Mouse (Mus musculus) kidney, embryonic 16.5 days (tissue): ENCODE data around the gene Lpgat1. TPM values are rescaled to one million over a fixed set of nuclear protein-coding genes. Genes with fewer than 3 reads are reported as not detected.

Source experiments
- ATAC-seq: fragments of 200-750 bp; cut with Nextera tagmentation; 2 replicates; pipeline ENCODE4 v1.8.0; 2017; ENCODE audit warnings: moderate TSS enrichment; ENCODE audit not compliant: low FRiP score, low TSS enrichment
- H3K27ac ChIP-seq: fragments of 300-500 bp; sonication (generic); 2 replicates; pipeline ENCODE4 v1.5.1; 2014; ENCODE audit warnings: low read length
- H3K27me3 ChIP-seq: fragments of 300-500 bp; sonication (generic); 2 replicates; pipeline ENCODE4 v1.6.1; 2014; ENCODE audit warnings: low read length, control low read depth, mixed read lengths; ENCODE audit not compliant: insufficient read depth
- H3K36me3 ChIP-seq: fragments of 300-500 bp; sonication (generic); 2 replicates; pipeline ENCODE4 v1.6.1; 2014; ENCODE audit warnings: low read length, control low read depth, mixed read lengths; ENCODE audit not compliant: insufficient read depth
- H3K4me1 ChIP-seq: fragments of 300-500 bp; sonication (generic); 2 replicates; pipeline ENCODE4 v1.6.1; 2014; ENCODE audit warnings: low read length, control low read depth, mixed read lengths; ENCODE audit not compliant: insufficient read depth
- H3K4me2 ChIP-seq: fragments of 300-500 bp; sonication (generic); replicated peaks from 2 replicates; pipeline ENCODE4 v1.6.1; 2014; ENCODE audit warnings: low read depth, low read length
- H3K4me3 ChIP-seq: fragments of 300-500 bp; sonication (generic); 2 replicates; pipeline ENCODE4 v1.5.1; 2014; ENCODE audit warnings: mild to moderate bottlenecking, low read length
- H3K9ac ChIP-seq: fragments of 300-500 bp; sonication (generic); replicated peaks from 2 replicates; pipeline ENCODE4 v1.6.1; 2014; ENCODE audit warnings: low read length
- H3K9me3 ChIP-seq: fragments of 300-500 bp; sonication (generic); 2 replicates; pipeline ENCODE4 v1.6.1; 2016; ENCODE audit warnings: low read length, control low read depth
- WGBS: fragments of 180-500 bp; shearing (Covaris S2); extraction: QIAGEN DNeasy Blood & Tissue Kit; methylation state at CpG from one replicate; pipeline ENCODE4 v1.1.7; 2014; 5-methylcytosine and 5-hydroxymethylcytosine counted together
- polyA plus RNA-seq: library from polyadenylated mRNA; unstranded; fragments of >200 nt; fragmentation: Nextera tagmentation; extraction: Ambion mirVana; gene quantifications from 2 replicates; pipeline ENCODE4 v1.2.1, GENCODE M21; 2015

The Lpgat1 gene
- polyA plus RNA-seq, 1 experiment from 2014 or later = 13.6 TPM

- Histone ChIP-seq H3K9ac (no peak overlapping the region), H3K27me3 (no peaks in the 10 kb centered on the region), H3K4me3 (no peak overlapping the region), H3K4me2 (no peak overlapping the region), H3K36me3 (peaks cover 28% of the 10 kb centered on the region; the same call in 1 of the 2 replicates), H3K27ac (no peak overlapping the region), H3K4me1 (no peaks in the 10 kb centered on the region), H3K9me3 (no peaks in the 10 kb centered on the region)
- no peak for ATAC-seq
- WGBS = 90% methylated on average over 3 of the region's 3 CpGs
These were observed 39.0 kb downstream of the Lpgat1 start for GRCm38 (mm10) chr1:191756520-191757199.

GRCm38 (mm10) chr1:191774106-191774505 is 56.5 kb downstream of the Lpgat1 start:
- ATAC-seq = no peak
- H3K9me3 ChIP-seq = no peaks in the 10 kb centered on the region
- H3K4me3 ChIP-seq = no peak overlapping the region
- no peak overlapping the region for H3K9ac ChIP-seq
- H3K27me3 ChIP-seq = no peaks in the 10 kb centered on the region
- 60% methylated on average over 5 of the region's 5 CpGs for WGBS
- no peak overlapping the region for H3K4me2 ChIP-seq
- H3K36me3 ChIP-seq = peaks cover 46% of the 10 kb centered on the region
- no peak overlapping the region for H3K27ac ChIP-seq
- H3K4me1 ChIP-seq = no peaks in the 10 kb centered on the region

- no peak overlapping the region for H3K4me2 ChIP-seq
- H3K9me3 ChIP-seq = no peaks in the 10 kb centered on the region
- H3K36me3 ChIP-seq = peaks cover 51% of the 10 kb centered on the region
- no peak overlapping the region for H3K9ac ChIP-seq
- no peak overlapping the region for H3K4me3 ChIP-seq
- no peak overlapping the region for H3K27ac ChIP-seq
- H3K4me1 ChIP-seq = no peaks in the 10 kb centered on the region
- no peak for ATAC-seq
- WGBS = 89% methylated on average over 8 of the region's 8 CpGs
- no peaks in the 10 kb centered on the region for H3K27me3 ChIP-seq
These were observed 57.5 kb downstream of the Lpgat1 start for GRCm38 (mm10) chr1:191775116-191775515.

DNA sequence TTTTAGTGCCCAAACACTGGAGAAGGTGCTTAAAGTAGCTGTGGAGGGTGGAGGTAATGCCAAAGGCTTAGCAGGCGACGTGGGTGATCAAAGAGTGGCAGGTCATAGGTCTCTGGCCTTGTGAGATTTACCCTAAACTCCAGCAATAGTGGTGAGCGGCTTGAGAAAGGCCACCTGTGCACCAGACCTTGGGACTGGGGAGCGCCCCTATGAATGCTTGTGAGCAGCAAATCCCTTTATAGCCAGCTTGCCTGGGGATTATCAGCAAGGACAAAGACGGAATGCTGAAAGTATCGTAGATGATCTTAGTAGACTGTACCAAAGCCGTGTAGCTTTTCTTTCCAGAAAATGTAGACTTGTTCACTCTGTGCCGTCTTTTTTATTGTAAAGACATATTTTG is 59.9 kb downstream of the Lpgat1 start:
- Histone ChIP-seq H3K4me3 (no peak overlapping the region), H3K27me3 (no peaks in the 10 kb centered on the region), H3K36me3 (peaks cover 51% of the 10 kb centered on the region), H3K4me1 (no peaks in the 10 kb centered on the region), H3K9ac (no peak overlapping the region), H3K4me2 (no peak overlapping the region), H3K9me3 (no peaks in the 10 kb centered on the region), H3K27ac (no peak overlapping the region)
- 60% methylated on average over 8 of the region's 8 CpGs for WGBS
- no peak for ATAC-seq

GRCm38 (mm10) chr1:191780470-191780869 is 62.8 kb downstream of the Lpgat1 start:
- WGBS = 100% methylated on average over 1 of the region's 1 CpGs
- Histone ChIP-seq H3K4me3 (no peak overlapping the region), H3K9ac (no peak overlapping the region), H3K9me3 (no peaks in the 10 kb centered on the region), H3K27ac (no peak overlapping the region), H3K4me1 (0 out of 2 replicates have a peak, but pooled peaks cover 4% of the 10 kb centered on the region), H3K27me3 (no peaks in the 10 kb centered on the region), H3K36me3 (peaks cover 34% of the 10 kb centered on the region), H3K4me2 (no peak overlapping the region)
- ATAC-seq = no peak

DNA sequence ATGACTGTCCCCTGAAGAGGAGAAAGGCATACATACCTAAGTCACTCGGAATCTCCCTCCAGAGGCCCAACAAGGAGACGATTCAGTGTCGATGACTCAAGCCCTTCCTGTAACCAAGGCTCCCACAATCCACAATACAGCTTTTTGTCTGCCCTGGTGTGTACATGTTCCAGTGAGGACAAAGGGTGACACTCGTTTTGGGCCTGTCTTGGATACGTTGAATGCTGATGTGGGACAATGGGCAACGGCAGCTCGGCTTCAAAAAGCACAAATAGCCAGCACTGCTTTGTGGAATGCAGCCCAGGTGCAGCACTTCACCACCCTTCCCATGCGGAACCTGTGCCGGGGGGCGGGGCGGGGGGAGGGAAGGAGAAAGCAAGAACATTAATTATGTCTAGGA is 67.5 kb downstream of the Lpgat1 start:
- no peak overlapping the region for H3K27ac ChIP-seq
- H3K27me3 ChIP-seq = no peaks in the 10 kb centered on the region
- no peak for ATAC-seq
- peaks cover 9% of the 10 kb centered on the region for H3K9me3 ChIP-seq
- 0 out of 2 replicates have a peak, but pooled peaks cover 4% of the 10 kb centered on the region for H3K4me1 ChIP-seq
- H3K36me3 ChIP-seq = no peaks in the 10 kb centered on the region
- no peak overlapping the region for H3K4me3 ChIP-seq
- no peak overlapping the region for H3K4me2 ChIP-seq
- WGBS = 69% methylated on average over 11 of the region's 11 CpGs
- H3K9ac ChIP-seq = no peak overlapping the region

- no peak overlapping the region for H3K4me2 ChIP-seq
- H3K9ac ChIP-seq = no peak overlapping the region
- ATAC-seq = no peak
- 53% methylated on average over 6 of the region's 6 CpGs for WGBS
- no peaks in the 10 kb centered on the region for H3K27me3 ChIP-seq
- H3K4me3 ChIP-seq = no peak overlapping the region
- H3K4me1 ChIP-seq = 0 out of 2 replicates have a peak, but pooled peaks cover 4% of the 10 kb centered on the region
- no peaks in the 10 kb centered on the region for H3K36me3 ChIP-seq
- H3K27ac ChIP-seq = no peak overlapping the region
- H3K9me3 ChIP-seq = peaks cover 9% of the 10 kb centered on the region
These were observed 68.6 kb downstream of the Lpgat1 start for GRCm38 (mm10) chr1:191786255-191786654.

- no peak for ATAC-seq
- WGBS = 33% methylated on average over 3 of the region's 4 CpGs
These were observed 69.7 kb downstream of the Lpgat1 start for GRCm38 (mm10) chr1:191787379-191787778.

GRCm38 (mm10) chr1:191792991-191793390 is 75.4 kb downstream of the Lpgat1 start:
- no peak overlapping the region for H3K27ac ChIP-seq
- H3K9me3 ChIP-seq = peaks cover 9% of the 10 kb centered on the region
- H3K4me2 ChIP-seq = no peak overlapping the region
- no peaks in the 10 kb centered on the region for H3K36me3 ChIP-seq
- no peak overlapping the region for H3K9ac ChIP-seq
- WGBS = 52% methylated on average over 8 of the region's 8 CpGs
- ATAC-seq = no peak
- H3K4me3 ChIP-seq = no peak overlapping the region
- H3K4me1 ChIP-seq = 0 out of 2 replicates have a peak, but pooled peaks cover 4% of the 10 kb centered on the region
- no peaks in the 10 kb centered on the region for H3K27me3 ChIP-seq

More at GRCm38 (mm10) chr1:191787379-191787778, 69.7 kb downstream of the Lpgat1 start:
- Histone ChIP-seq H3K4me3 (no peak overlapping the region), H3K27me3 (no peaks in the 10 kb centered on the region), H3K9ac (no peak overlapping the region), H3K4me2 (no peak overlapping the region), H3K27ac (no peak overlapping the region), H3K9me3 (peaks cover 9% of the 10 kb centered on the region), H3K36me3 (no peaks in the 10 kb centered on the region), H3K4me1 (0 out of 2 replicates have a peak, but pooled peaks cover 4% of the 10 kb centered on the region)

- no peaks in the 10 kb centered on the region for H3K36me3 ChIP-seq
- 0 out of 2 replicates have a peak, but pooled peaks cover 4% of the 10 kb centered on the region for H3K4me1 ChIP-seq
- ATAC-seq = 0 out of 2 replicates have a peak, but pooled peaks have one; percentile 23
- no peak overlapping the region for H3K27ac ChIP-seq
- H3K27me3 ChIP-seq = no peaks in the 10 kb centered on the region
- H3K9me3 ChIP-seq = peaks cover 7% of the 10 kb centered on the region
- no peak overlapping the region for H3K4me2 ChIP-seq
- WGBS = 67% methylated on average over 7 of the region's 7 CpGs
- H3K9ac ChIP-seq = no peak overlapping the region
- H3K4me3 ChIP-seq = no peak overlapping the region
These were observed 76.4 kb downstream of the Lpgat1 start for GRCm38 (mm10) chr1:191793888-191794532.
